Mouse (Mus musculus): Measurements from ENCODE around the gene Dph3.

DNA sequence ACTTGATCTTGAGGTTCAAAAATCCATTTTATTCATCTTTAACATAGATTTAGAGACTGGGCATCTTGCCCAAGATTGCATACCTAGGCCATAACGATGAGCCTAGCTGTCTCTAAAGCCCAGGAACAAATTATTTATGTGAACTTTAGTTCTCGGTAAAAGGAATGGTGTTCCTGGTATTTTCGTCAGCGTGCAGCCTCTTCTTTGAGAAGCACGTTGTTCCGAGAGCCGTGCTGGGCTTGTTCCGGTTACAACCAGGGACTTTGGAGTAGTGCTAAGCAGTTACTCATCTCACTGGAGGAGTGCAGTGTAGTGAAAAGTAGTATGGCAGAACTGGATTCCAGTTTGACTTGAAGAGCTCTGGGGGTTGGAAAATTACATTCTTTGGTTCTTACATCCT, 697 bp upstream of the Dph3 start:
- no peak for TF ChIP-seq CTCF (IDR thresholded peaks at IDR 0.05; ENCODE audit: insufficient read depth, low read depth, low read length)
- TF ChIP-seq POLR2A (IDR thresholded peaks at IDR 0.05; ENCODE audit: insufficient read depth, low read depth, low read length), result no peak
